17 mouse cellular contexts compared by ENCODE assay signal in genomic region chr1:119236787-119237186, GRCm38 (mm10).
"Had no signal": no experiment of that assay in that cellular context is flagged by ENCODE, and none has a peak within 500 bp of the region (broad histone marks: within the 10 kb centered on the region; RNA-seq: fewer than 3 reads in every experiment).

No protein-coding gene starts in this region.

- H3K4me2 ChIP-seq: lung, embryonic 15.5 days; midbrain, embryonic 11.5 days; midbrain, embryonic 13.5 days; midbrain, embryonic 15.5 days; neural tube, embryonic 12.5 days; stomach, embryonic 15.5 days had no signal

- H3K4me1 ChIP-seq: lung, embryonic 15.5 days; megakaryocyte, embryonic 14.5 days; midbrain, embryonic 13.5 days; midbrain, embryonic 15.5 days; neural tube, embryonic 12.5 days; stomach, embryonic 15.5 days had no signal

- H3K9me3 ChIP-seq: lung, embryonic 15.5 days; midbrain, embryonic 13.5 days; midbrain, embryonic 15.5 days; stomach, embryonic 15.5 days had no signal

- H3K27me3 ChIP-seq: lung, embryonic 15.5 days; megakaryocyte, embryonic 14.5 days; midbrain, embryonic 13.5 days; midbrain, embryonic 15.5 days; neural tube, embryonic 12.5 days; stomach, embryonic 15.5 days had no signal

- ATAC-seq: lung, postnatal 0 days; midbrain, embryonic 13.5 days; midbrain, embryonic 15.5 days had no signal

- H3K27ac ChIP-seq: lung, embryonic 15.5 days; macrophage; midbrain, embryonic 13.5 days; midbrain, embryonic 15.5 days; neural tube, embryonic 12.5 days; stomach, embryonic 15.5 days; stomach, postnatal 0 days had no signal

- H3K9ac ChIP-seq: lung, embryonic 15.5 days; midbrain, embryonic 13.5 days; midbrain, embryonic 15.5 days; neural tube, embryonic 12.5 days; stomach, embryonic 15.5 days had no signal

- H3K4me3 ChIP-seq: lung, embryonic 15.5 days; megakaryocyte, embryonic 14.5 days; midbrain, embryonic 13.5 days; midbrain, embryonic 15.5 days; neural tube, embryonic 12.5 days; stomach, embryonic 15.5 days had no signal

- DNase-seq: lung, adult 2 months; lung, postnatal 14 days; lung, postnatal 36 days; right cerebral cortex, postnatal 14 days; thymus, adult 2 months; thymus, postnatal 25 days; thymus, postnatal 4 days had no signal

- H3K36me3 ChIP-seq: lung, embryonic 15.5 days; midbrain, embryonic 13.5 days; midbrain, embryonic 15.5 days; neural tube, embryonic 12.5 days; stomach, embryonic 15.5 days had no signal
